ENCODE assay signal across 8 mouse cellular contexts in genomic region chr2:120153586-120154360, GRCm38 (mm10). TPM values are rescaled to one million over a fixed set of nuclear protein-coding genes. Genes with fewer than 3 reads are reported as not detected.
DNase-seq lines count a peak whose midpoint lies in the region; ATAC-seq and TF ChIP-seq lines count a peak whose summit lies in the region.

No protein-coding gene starts in this region.

- peak overlapping the region; percentile 97 for H3K4me3 ChIP-seq in testis, adult 2 months (ENCODE audit: control insufficient read depth, low read depth, low read length)
- peak overlapping the region; percentile 80 for H3K4me3 ChIP-seq in hindbrain, embryonic 10.5 days
- peak overlapping the region; percentile 70 for H3K4me3 ChIP-seq in liver, embryonic 11.5 days (ENCODE audit: low read depth, low read length)

- H3K4me1 ChIP-seq in testis, adult 2 months (ENCODE audit: control insufficient read depth, insufficient read depth, low read length): peaks cover 6% of the 10 kb centered on the region
- H3K4me1 ChIP-seq in hindbrain, embryonic 10.5 days (replicated peaks): peaks cover 16% of the 10 kb centered on the region
- H3K4me1 ChIP-seq in liver, embryonic 11.5 days (replicated peaks; ENCODE audit: control insufficient read depth, insufficient read depth, low read length): peaks cover 12% of the 10 kb centered on the region

- H3K36me3 ChIP-seq in testis, adult 2 months (ENCODE audit: control insufficient read depth, insufficient read depth, low read length): no peaks in the 10 kb centered on the region
- no peaks in the 10 kb centered on the region for H3K36me3 ChIP-seq in hindbrain, embryonic 10.5 days
- no peaks in the 10 kb centered on the region for H3K36me3 ChIP-seq in liver, embryonic 11.5 days (ENCODE audit: control insufficient read depth, insufficient read depth, low read length)

- TF ChIP-seq POLR2A in testis, adult 2 months (IDR thresholded peaks at IDR 0.05; ENCODE audit: control insufficient read depth, low read depth, low read length): no peak

- TF ChIP-seq CTCF in testis, adult 2 months (IDR thresholded peaks at IDR 0.05; ENCODE audit: control insufficient read depth, insufficient read depth, insufficient replicate concordance, low read depth, low read length): no peak

- peak; percentile 33 for ATAC-seq in liver, embryonic 11.5 days (replicated peaks; ENCODE audit: low FRiP score)

- no peak for DNase-seq in testis, postnatal 14 days (ENCODE audit: low spot score)
- DNase-seq in c-Kit-negative CD71-positive TER-119-positive erythroid progenitor cells, embryonic 14.5 days (ENCODE audit: low read depth, low spot score): peak; percentile 25
- DNase-seq in hindbrain, embryonic 10.5 days (ENCODE audit: low spot score): no peak
- DNase-seq in liver, embryonic 11.5 days (ENCODE audit: low spot score): peak; percentile 63
- peak; percentile 42 to 47 for DNase-seq in natural killer cell, adult 2 months (ENCODE audit: low spot score in 2 of 2)
- no peak for DNase-seq in layer of hippocampus, adult 11-12 months (ENCODE audit: low spot score)
- no peak for DNase-seq in ovary, adult 18-20 months (ENCODE audit: low spot score)

- peak overlapping the region; percentile 82 for H3K27ac ChIP-seq in testis, adult 2 months (ENCODE audit: control insufficient read depth, insufficient read depth, low read depth, low read length)
- peak overlapping the region; percentile 84 for H3K27ac ChIP-seq in hindbrain, embryonic 10.5 days
- H3K27ac ChIP-seq in liver, embryonic 11.5 days (ENCODE audit: low read depth, low read length): peak overlapping the region; percentile 54

- peak overlapping the region; percentile 85 for H3K4me2 ChIP-seq in liver, embryonic 11.5 days

- no peaks in the 10 kb centered on the region for H3K27me3 ChIP-seq in testis, adult 2 months (ENCODE audit: control insufficient read depth, insufficient read depth, low read length)
- peaks cover 10% of the 10 kb centered on the region; the same call in 1 of the 2 replicates for H3K27me3 ChIP-seq in hindbrain, embryonic 10.5 days (ENCODE audit: insufficient read depth, poor library complexity, severe bottlenecking)
- H3K27me3 ChIP-seq in liver, embryonic 11.5 days (replicated peaks; ENCODE audit: control insufficient read depth, insufficient read depth, low read length): no peaks in the 10 kb centered on the region

- 5% methylated on average over 38 of the region's 38 CpGs for WGBS in hindbrain, embryonic 10.5 days
- WGBS in liver, embryonic 11.5 days: 1% methylated on average over 38 of the region's 38 CpGs

- H3K9ac ChIP-seq in liver, embryonic 11.5 days (ENCODE audit: low read depth, low read length): peak overlapping the region; percentile 81

- no peaks in the 10 kb centered on the region for H3K9me3 ChIP-seq in hindbrain, embryonic 10.5 days
- H3K9me3 ChIP-seq in liver, embryonic 11.5 days (ENCODE audit: control insufficient read depth, low read length): no peaks in the 10 kb centered on the region

RNA-seq across cellular contexts. Expression of gene Ehd4, which starts 0.6 kb away (rescaled TPM):
- 3.4 and 5.8 TPM in 2 replicates for polyA plus RNA-seq in testis, adult 2 months (2012; rRNA removed)
- polyA plus RNA-seq in hindbrain, embryonic 10.5 days (2016; fragmentation: Nextera tagmentation; extraction: Ambion mirVana): 24.8 and 26.5 TPM in 2 replicates
- 24.1 and 26.7 TPM in 2 replicates for polyA plus RNA-seq in liver, embryonic 11.5 days (2014; fragmentation: Nextera tagmentation; extraction: Ambion mirVana)

Comparison
In these comparisons a context has a peak if more than half of its experiments do, and no peak if none do; other contexts are left out.
1. DNase-seq: peak in c-Kit-negative CD71-positive TER-119-positive erythroid progenitor cells, embryonic 14.5 days (single experiment), liver, embryonic 11.5 days (single experiment) and natural killer cell, adult 2 months (2 of 2); none in testis, postnatal 14 days (single experiment), hindbrain, embryonic 10.5 days (single experiment), layer of hippocampus, adult 11-12 months (single experiment) and ovary, adult 18-20 months (single experiment).
2. Peak in every context shown above with its lines, with median percentiles within 50 percentile points of each other: H3K27ac ChIP-seq and H3K4me3 ChIP-seq.